Mouse (Mus musculus) ovary, adult 18-20 months (tissue): ENCODE data around the gene Dpf1.

ENCODE experiments used
- DNase-seq: peaks from one replicate; pipeline ENCODE4 v3.0.0; 2022; ENCODE audit warnings: low spot score, mixed read lengths

Dpf1 gene

GRCm38 (mm10) chr7:29303738-29304462, at the start of gene Dpf1:
Gene Dpf1 (plus strand): TSS chr7:29303951.
- peak; percentile 71 for DNase-seq

- DNase-seq, result no peak
Measured at GRCm38 (mm10) chr7:29255875-29256274, 47.9 kb upstream of the Dpf1 start.

GRCm38 (mm10) chr7:29257368-29257767, 46.4 kb upstream of the Dpf1 start:
- no peak for DNase-seq

- DNase-seq, result no peak
Measured at GRCm38 (mm10) chr7:29259781-29260730, 43.7 kb upstream of the Dpf1 start.

GRCm38 (mm10) chr7:29262151-29262550, 41.6 kb upstream of the Dpf1 start:
- no peak for DNase-seq

- no peak for DNase-seq
Measured at GRCm38 (mm10) chr7:29263831-29264230, 39.9 kb upstream of the Dpf1 start.

GRCm38 (mm10) chr7:29265636-29266035, 38.1 kb upstream of the Dpf1 start:
- no peak for DNase-seq

- no peak for DNase-seq
Measured at GRCm38 (mm10) chr7:29266931-29267330, 36.8 kb upstream of the Dpf1 start.

GRCm38 (mm10) chr7:29270445-29270844, 33.3 kb upstream of the Dpf1 start:
- DNase-seq, result no peak

GRCm38 (mm10) chr7:29271687-29272465, 31.9 kb upstream of the Dpf1 start:
- peak; percentile 41 for DNase-seq

- DNase-seq, result no peak
Measured at GRCm38 (mm10) chr7:29276715-29277114, 27.0 kb upstream of the Dpf1 start.

GRCm38 (mm10) chr7:29277510-29277909, 26.2 kb upstream of the Dpf1 start:
- no peak for DNase-seq

GRCm38 (mm10) chr7:29279261-29279660, 24.5 kb upstream of the Dpf1 start:
- DNase-seq, result no peak

- no peak for DNase-seq
Measured at GRCm38 (mm10) chr7:29279924-29280323, 23.8 kb upstream of the Dpf1 start.

GRCm38 (mm10) chr7:29280801-29281200, 22.9 kb upstream of the Dpf1 start:
- no peak for DNase-seq

GRCm38 (mm10) chr7:29281201-29282073, 22.3 kb upstream of the Dpf1 start, which contains the start of gene Spint2:
Gene Spint2 (minus strand): TSS chr7:29281912.
- peak; percentile 67 for DNase-seq

GRCm38 (mm10) chr7:29282074-29282554, 21.6 kb upstream of the Dpf1 start:
- no peak for DNase-seq

GRCm38 (mm10) chr7:29283876-29284275, 19.9 kb upstream of the Dpf1 start:
- no peak for DNase-seq

- DNase-seq, result no peak
Measured at GRCm38 (mm10) chr7:29284523-29284922, 19.2 kb upstream of the Dpf1 start.

GRCm38 (mm10) chr7:29287481-29287880, 16.3 kb upstream of the Dpf1 start:
- no peak for DNase-seq

GRCm38 (mm10) chr7:29288079-29288478, 15.7 kb upstream of the Dpf1 start:
- DNase-seq, result no peak
